Mouse (Mus musculus) forebrain, embryonic 16.5 days (tissue): ENCODE results near the gene Nhlrc4. TPM values are rescaled to one million over a fixed set of nuclear protein-coding genes. Genes with fewer than 3 reads are reported as not detected.

ENCODE experiments used
- ATAC-seq: fragments of 200-750 bp; cut with Nextera tagmentation; 2 replicates; pipeline ENCODE4 v1.8.0; 2017; ENCODE audit warnings: mild to moderate bottlenecking, moderate library complexity
- H3K27ac ChIP-seq: fragments of 300-500 bp; sonication (generic); 2 replicates; pipeline ENCODE4 v1.5.1; 2014; ENCODE audit warnings: low read length, control low read depth
- H3K27me3 ChIP-seq: fragments of 300-500 bp; sonication (generic); replicated peaks from 2 replicates; pipeline ENCODE4 v1.6.1; 2014; ENCODE audit warnings: low read length; ENCODE audit not compliant: control insufficient read depth, insufficient read depth
- H3K36me3 ChIP-seq: fragments of 300-500 bp; sonication (generic); 2 replicates; pipeline ENCODE4 v1.6.1; 2014; ENCODE audit not compliant: control insufficient read depth, insufficient read depth
- H3K4me1 ChIP-seq: fragments of 300-500 bp; sonication (generic); replicated peaks from 2 replicates; pipeline ENCODE4 v1.6.1; 2014; ENCODE audit warnings: low read length; ENCODE audit not compliant: control insufficient read depth, insufficient read depth
- H3K4me2 ChIP-seq: fragments of 300-500 bp; sonication (generic); 2 replicates; pipeline ENCODE4 v1.6.1; 2014; ENCODE audit warnings: mild to moderate bottlenecking, low read length, control low read depth
- H3K4me3 ChIP-seq: fragments of 300-500 bp; sonication (generic); replicated peaks from 2 replicates; pipeline ENCODE4 v1.5.1; 2014; ENCODE audit warnings: mild to moderate bottlenecking, low read length, control low read depth
- H3K9ac ChIP-seq: fragments of 300-500 bp; sonication (generic); replicated peaks from 2 replicates; pipeline ENCODE4 v1.6.1; 2014; ENCODE audit warnings: low read depth, low read length, control low read depth
- H3K9me3 ChIP-seq: fragments of 300-500 bp; sonication (generic); 2 replicates; pipeline ENCODE4 v1.6.1; 2016; ENCODE audit warnings: low read length; ENCODE audit not compliant: control insufficient read depth
- WGBS: fragments of 180-500 bp; shearing (Covaris S2); extraction: QIAGEN DNeasy Blood & Tissue Kit; methylation state at CpG from one replicate; pipeline ENCODE4 v1.1.7; 2014; 5-methylcytosine and 5-hydroxymethylcytosine counted together
- polyA plus RNA-seq: library from polyadenylated mRNA; unstranded; fragments of >200 nt; fragmentation: Nextera tagmentation; extraction: Ambion mirVana; gene quantifications from 2 replicates; pipeline ENCODE4 v1.2.1, GENCODE M21; 2015

Gene Nhlrc4
- polyA plus RNA-seq, 1 experiment from 2014 or later = not detected

- H3K4me3 ChIP-seq = peak within 1 kb of the TSS; percentile 99
- ATAC-seq = peak; percentile 85
- WGBS = 0% methylated on average over 67 of the region's 78 CpGs
These were observed 25.5 kb downstream of the Nhlrc4 start, which contains the start of gene Rab40c for GRCm38 (mm10) chr17:25919144-25919785. Rab40c (minus strand) TSS chr17:25919727.

GRCm38 (mm10) chr17:25918037-25918750 is 26.6 kb downstream of the Nhlrc4 start:
- H3K27ac ChIP-seq = no peak overlapping the region
- peak overlapping the region; percentile 84 for H3K9ac ChIP-seq
- WGBS = 90% methylated on average over 9 of the region's 9 CpGs
- H3K4me1 ChIP-seq = peaks cover 23% of the 10 kb centered on the region
- no peaks in the 10 kb centered on the region for H3K9me3 ChIP-seq
- no peaks in the 10 kb centered on the region for H3K36me3 ChIP-seq
- no peak for ATAC-seq
- peak overlapping the region; percentile 99 for H3K4me3 ChIP-seq
- H3K27me3 ChIP-seq = no peaks in the 10 kb centered on the region
- peak overlapping the region; percentile 88 for H3K4me2 ChIP-seq

More at GRCm38 (mm10) chr17:25919144-25919785, 25.5 kb downstream of the Nhlrc4 start, which contains the start of gene Rab40c:
- H3K4me1 ChIP-seq = peaks cover 23% of the 10 kb centered on the region
- no peaks in the 10 kb centered on the region for H3K36me3 ChIP-seq
- no peaks in the 10 kb centered on the region for H3K27me3 ChIP-seq
- peak within 1 kb of the TSS; percentile 96 for H3K27ac ChIP-seq
- H3K4me2 ChIP-seq = peak within 1 kb of the TSS; percentile 88
- peak within 1 kb of the TSS; percentile 84 for H3K9ac ChIP-seq
- H3K9me3 ChIP-seq = no peaks in the 10 kb centered on the region

- Histone ChIP-seq H3K27ac (no peak overlapping the region), H3K9ac (no peak overlapping the region), H3K27me3 (no peaks in the 10 kb centered on the region), H3K4me3 (no peak overlapping the region), H3K4me1 (peaks cover 23% of the 10 kb centered on the region), H3K36me3 (no peaks in the 10 kb centered on the region), H3K4me2 (no peak overlapping the region), H3K9me3 (no peaks in the 10 kb centered on the region)
- no peak for ATAC-seq
- WGBS = 88% methylated on average over 8 of the region's 8 CpGs
These were observed 27.7 kb downstream of the Nhlrc4 start for GRCm38 (mm10) chr17:25916931-25917647.

GRCm38 (mm10) chr17:25914295-25914694 is 30.5 kb downstream of the Nhlrc4 start:
- ATAC-seq = no peak

GRCm38 (mm10) chr17:25913877-25914275 is 30.9 kb downstream of the Nhlrc4 start:
- Histone ChIP-seq H3K36me3 (no peaks in the 10 kb centered on the region), H3K27ac (no peak overlapping the region), H3K9ac (no peak overlapping the region), H3K27me3 (no peaks in the 10 kb centered on the region), H3K9me3 (no peaks in the 10 kb centered on the region), H3K4me2 (no peak overlapping the region), H3K4me1 (peaks cover 19% of the 10 kb centered on the region), H3K4me3 (no peak overlapping the region)
- WGBS = 90% methylated on average over 1 of the region's 1 CpGs
- no peak for ATAC-seq

More at GRCm38 (mm10) chr17:25914295-25914694, 30.5 kb downstream of the Nhlrc4 start:
- Histone ChIP-seq H3K27me3 (no peaks in the 10 kb centered on the region), H3K4me2 (no peak overlapping the region), H3K36me3 (no peaks in the 10 kb centered on the region), H3K4me3 (no peak overlapping the region), H3K27ac (no peak overlapping the region), H3K4me1 (peaks cover 19% of the 10 kb centered on the region), H3K9me3 (no peaks in the 10 kb centered on the region), H3K9ac (no peak overlapping the region)
- WGBS = 89% methylated on average over 4 of the region's 4 CpGs

GRCm38 (mm10) chr17:25913186-25913876 is 31.4 kb downstream of the Nhlrc4 start:
- 90% methylated on average over 14 of the region's 14 CpGs for WGBS
- no peaks in the 10 kb centered on the region for H3K9me3 ChIP-seq

GRCm38 (mm10) chr17:25911816-25912215 is 32.9 kb downstream of the Nhlrc4 start:
- WGBS = 91% methylated on average over 4 of the region's 4 CpGs
- H3K4me2 ChIP-seq = no peak overlapping the region
- ATAC-seq = no peak

More at GRCm38 (mm10) chr17:25913186-25913876, 31.4 kb downstream of the Nhlrc4 start:
- peaks cover 13% of the 10 kb centered on the region for H3K4me1 ChIP-seq
- no peak overlapping the region for H3K4me2 ChIP-seq
- no peak overlapping the region for H3K4me3 ChIP-seq
- no peak for ATAC-seq
- no peaks in the 10 kb centered on the region for H3K36me3 ChIP-seq
- no peaks in the 10 kb centered on the region for H3K27me3 ChIP-seq
- H3K9ac ChIP-seq = no peak overlapping the region
- H3K27ac ChIP-seq = no peak overlapping the region

GRCm38 (mm10) chr17:25907640-25908039 is 37.1 kb downstream of the Nhlrc4 start:
- H3K9me3 ChIP-seq = no peaks in the 10 kb centered on the region
- no peaks in the 10 kb centered on the region for H3K36me3 ChIP-seq
- H3K9ac ChIP-seq = no peak overlapping the region
- no peaks in the 10 kb centered on the region for H3K27me3 ChIP-seq
- H3K27ac ChIP-seq = no peak overlapping the region
- no peak overlapping the region for H3K4me3 ChIP-seq
- no peak overlapping the region for H3K4me2 ChIP-seq
- WGBS = 87% methylated on average over 2 of the region's 2 CpGs
- H3K4me1 ChIP-seq = no peaks in the 10 kb centered on the region
- no peak for ATAC-seq

More at GRCm38 (mm10) chr17:25911816-25912215, 32.9 kb downstream of the Nhlrc4 start:
- Histone ChIP-seq H3K27ac (no peak overlapping the region), H3K27me3 (no peaks in the 10 kb centered on the region), H3K9ac (no peak overlapping the region), H3K36me3 (no peaks in the 10 kb centered on the region), H3K4me3 (no peak overlapping the region), H3K4me1 (no peaks in the 10 kb centered on the region), H3K9me3 (no peaks in the 10 kb centered on the region)
